Mouse (Mus musculus): ENCODE results near the gene Gm11027.

- no peak for TF ChIP-seq CTCF (conservative IDR thresholded peaks at IDR 0.05; ENCODE audit: insufficient read depth, insufficient read length, low read depth, low read length)
- no peak for TF ChIP-seq POLR2A (IDR thresholded peaks at IDR 0.05; ENCODE audit: low read depth, low read length)
Measured at GRCm38 (mm10) chr12:116313816-116314215, 38.6 kb downstream of the Gm11027 start.

Data from kidney, adult 2 months (tissue).